Mouse (Mus musculus): ENCODE results near the gene Ptpro. TPM values are rescaled to one million over a fixed set of nuclear protein-coding genes. Genes with fewer than 3 reads are reported as not detected.

The Ptpro gene
- polyA plus RNA-seq, 1 experiment from 2014 or later = 63.5 TPM

- Histone ChIP-seq H3K27me3 (replicated peaks; ENCODE audit: control insufficient read depth, insufficient read depth, low read length) (no peaks in the 10 kb centered on the region), H3K4me3 (replicated peaks; ENCODE audit: low read length) (no peak overlapping the region), H3K9me3 (ENCODE audit: control insufficient read depth, low read length) (no peaks in the 10 kb centered on the region), H3K4me1 (replicated peaks; ENCODE audit: control insufficient read depth, insufficient read depth, low read length) (peaks cover 12% of the 10 kb centered on the region), H3K4me2 (ENCODE audit: low read length) (no peak overlapping the region), H3K36me3 (ENCODE audit: control insufficient read depth, insufficient read depth) (no peaks in the 10 kb centered on the region), H3K9ac (replicated peaks; ENCODE audit: low read depth, low read length) (no peak overlapping the region), H3K27ac (ENCODE audit: low read length) (no peak overlapping the region)
- ATAC-seq = no peak
- 88% methylated on average over 6 of the region's 6 CpGs for WGBS
Observed at GRCm38 (mm10) chr6:137316358-137316757, 64.2 kb downstream of the Ptpro start.

DNA sequence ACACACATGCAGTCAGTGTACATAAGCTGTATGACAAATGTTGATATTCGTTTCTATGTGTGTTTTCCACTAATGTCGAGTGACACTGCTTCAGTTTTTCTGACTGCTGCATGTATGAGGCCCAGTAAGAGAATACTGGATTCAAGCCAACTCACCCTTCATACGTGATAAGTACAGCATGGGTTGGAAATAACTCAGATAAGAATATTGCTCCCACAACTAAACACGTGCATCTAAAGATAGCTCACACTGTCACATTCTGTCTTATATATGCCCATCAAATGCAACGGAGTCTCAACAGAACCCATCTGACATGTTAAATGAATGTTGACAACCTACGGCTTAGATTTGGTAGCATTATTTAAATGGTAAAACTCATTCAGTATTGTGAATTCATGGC is 65.4 kb downstream of the Ptpro start:
- Histone ChIP-seq H3K4me3 (replicated peaks; ENCODE audit: low read length) (no peak overlapping the region), H3K27me3 (replicated peaks; ENCODE audit: control insufficient read depth, insufficient read depth, low read length) (no peaks in the 10 kb centered on the region), H3K4me1 (replicated peaks; ENCODE audit: control insufficient read depth, insufficient read depth, low read length) (peaks cover 12% of the 10 kb centered on the region), H3K27ac (ENCODE audit: low read length) (no peak overlapping the region; the same call in 1 of the 2 replicates), H3K9me3 (ENCODE audit: control insufficient read depth, low read length) (no peaks in the 10 kb centered on the region), H3K4me2 (ENCODE audit: low read length) (no peak overlapping the region), H3K36me3 (ENCODE audit: control insufficient read depth, insufficient read depth) (no peaks in the 10 kb centered on the region), H3K9ac (replicated peaks; ENCODE audit: low read depth, low read length) (no peak overlapping the region)
- WGBS = 67% methylated on average over 6 of the region's 6 CpGs
- peak; percentile 39; the same call in 1 of the 2 replicates for ATAC-seq

GRCm38 (mm10) chr6:137318242-137318861 is 66.2 kb downstream of the Ptpro start:
- Histone ChIP-seq H3K9me3 (ENCODE audit: control insufficient read depth, low read length) (no peaks in the 10 kb centered on the region), H3K4me2 (ENCODE audit: low read length) (no peak overlapping the region), H3K9ac (replicated peaks; ENCODE audit: low read depth, low read length) (no peak overlapping the region), H3K27ac (ENCODE audit: low read length) (peak overlapping the region; percentile 47; the same call in 1 of the 2 replicates), H3K4me3 (replicated peaks; ENCODE audit: low read length) (no peak overlapping the region), H3K36me3 (ENCODE audit: control insufficient read depth, insufficient read depth) (no peaks in the 10 kb centered on the region), H3K27me3 (replicated peaks; ENCODE audit: control insufficient read depth, insufficient read depth, low read length) (no peaks in the 10 kb centered on the region), H3K4me1 (replicated peaks; ENCODE audit: control insufficient read depth, insufficient read depth, low read length) (peaks cover 12% of the 10 kb centered on the region)
- 55% methylated on average over 12 of the region's 12 CpGs for WGBS
- ATAC-seq = peak; percentile 80

DNA sequence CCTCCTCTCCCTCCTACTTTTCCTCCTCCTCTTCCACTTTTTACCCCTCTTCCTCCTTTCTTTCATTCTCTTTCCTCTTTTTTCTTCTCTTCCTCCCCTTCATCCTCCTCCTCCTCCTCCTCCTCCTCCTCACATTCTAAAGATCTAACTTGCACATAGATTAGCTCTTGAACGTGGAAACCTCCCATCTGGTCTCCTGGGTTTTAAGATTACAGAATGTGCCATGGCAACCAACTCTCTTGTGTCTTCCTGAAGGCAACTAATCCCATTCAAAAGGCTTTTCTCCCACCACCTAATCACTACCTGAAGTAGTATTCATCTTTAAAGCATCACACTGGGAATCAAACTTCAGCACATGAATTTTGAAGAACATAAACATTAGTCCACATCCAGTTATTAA is 67.5 kb downstream of the Ptpro start:
- WGBS = 0% methylated on average over 1 of the region's 1 CpGs
- Histone ChIP-seq H3K4me2 (ENCODE audit: low read length) (no peak overlapping the region), H3K4me3 (replicated peaks; ENCODE audit: low read length) (no peak overlapping the region), H3K27me3 (replicated peaks; ENCODE audit: control insufficient read depth, insufficient read depth, low read length) (no peaks in the 10 kb centered on the region), H3K9ac (replicated peaks; ENCODE audit: low read depth, low read length) (no peak overlapping the region), H3K9me3 (ENCODE audit: control insufficient read depth, low read length) (no peaks in the 10 kb centered on the region), H3K4me1 (replicated peaks; ENCODE audit: control insufficient read depth, insufficient read depth, low read length) (peaks cover 12% of the 10 kb centered on the region), H3K36me3 (ENCODE audit: control insufficient read depth, insufficient read depth) (no peaks in the 10 kb centered on the region), H3K27ac (ENCODE audit: low read length) (no peak overlapping the region)
- no peak for ATAC-seq

DNA sequence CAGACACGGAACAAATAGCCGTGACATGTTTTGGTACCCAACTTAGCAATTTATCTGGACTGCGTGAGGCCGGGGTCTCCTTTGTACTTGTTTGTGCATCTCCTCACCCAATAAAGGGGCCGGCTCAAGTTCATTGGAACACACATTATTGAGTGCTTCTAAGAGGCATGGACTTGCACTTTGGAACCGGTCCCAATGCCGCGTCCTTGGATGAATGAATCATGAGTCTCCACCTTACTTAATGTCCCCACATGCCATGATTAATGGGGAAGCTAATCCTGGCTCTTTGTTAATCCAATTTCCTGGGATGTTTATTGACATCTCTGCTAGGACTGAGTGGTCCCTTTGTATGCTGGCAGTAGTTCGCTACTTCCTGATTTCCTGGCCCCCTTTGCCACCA is 75.6 kb downstream of the Ptpro start:
- Histone ChIP-seq H3K27me3 (replicated peaks; ENCODE audit: control insufficient read depth, insufficient read depth, low read length) (no peaks in the 10 kb centered on the region; the same call in 1 of the 2 replicates), H3K36me3 (ENCODE audit: control insufficient read depth, insufficient read depth) (0 out of 2 replicates have a peak, but pooled peaks cover 3% of the 10 kb centered on the region), H3K27ac (ENCODE audit: low read length) (no peak overlapping the region), H3K4me2 (ENCODE audit: low read length) (0 out of 2 replicates have a peak overlapping the region, but pooled peaks have one; percentile 9), H3K4me1 (replicated peaks; ENCODE audit: control insufficient read depth, insufficient read depth, low read length) (peaks cover 6% of the 10 kb centered on the region), H3K4me3 (replicated peaks; ENCODE audit: low read length) (no peak overlapping the region), H3K9ac (replicated peaks; ENCODE audit: low read depth, low read length) (no peak overlapping the region), H3K9me3 (ENCODE audit: control insufficient read depth, low read length) (peaks cover 5% of the 10 kb centered on the region; the same call in 1 of the 2 replicates)
- peak; percentile 50; the same call in 1 of the 2 replicates for ATAC-seq
- whole genome bisulfite sequencing = 17% methylated on average over 9 of the region's 9 CpGs

- no peak overlapping the region for H3K27ac ChIP-seq (ENCODE audit: low read length)
- 70% methylated on average over 4 of the region's 4 CpGs for WGBS
- 0 out of 2 replicates have a peak, but pooled peaks cover 3% of the 10 kb centered on the region for H3K36me3 ChIP-seq (ENCODE audit: control insufficient read depth, insufficient read depth)
- peaks cover 6% of the 10 kb centered on the region; the same call in 1 of the 2 replicates for H3K9me3 ChIP-seq (ENCODE audit: control insufficient read depth, low read length)
- no peak overlapping the region for H3K4me2 ChIP-seq (ENCODE audit: low read length)
- no peaks in the 10 kb centered on the region; the same call in 1 of the 2 replicates for H3K27me3 ChIP-seq (replicated peaks; ENCODE audit: control insufficient read depth, insufficient read depth, low read length)
- no peak overlapping the region for H3K4me3 ChIP-seq (replicated peaks; ENCODE audit: low read length)
- no peak for ATAC-seq
- H3K9ac ChIP-seq (replicated peaks; ENCODE audit: low read depth, low read length) = no peak overlapping the region
- H3K4me1 ChIP-seq (replicated peaks; ENCODE audit: control insufficient read depth, insufficient read depth, low read length) = peaks cover 6% of the 10 kb centered on the region
Observed at GRCm38 (mm10) chr6:137328228-137328627, 76.1 kb downstream of the Ptpro start.

GRCm38 (mm10) chr6:137330782-137331181 is 78.7 kb downstream of the Ptpro start:
- no peak for ATAC-seq
- Histone ChIP-seq H3K4me1 (replicated peaks; ENCODE audit: control insufficient read depth, insufficient read depth, low read length) (peaks cover 6% of the 10 kb centered on the region), H3K4me3 (replicated peaks; ENCODE audit: low read length) (no peak overlapping the region), H3K9ac (replicated peaks; ENCODE audit: low read depth, low read length) (no peak overlapping the region), H3K9me3 (ENCODE audit: control insufficient read depth, low read length) (peaks cover 6% of the 10 kb centered on the region; the same call in 1 of the 2 replicates), H3K4me2 (ENCODE audit: low read length) (no peak overlapping the region), H3K27me3 (replicated peaks; ENCODE audit: control insufficient read depth, insufficient read depth, low read length) (no peaks in the 10 kb centered on the region; the same call in 1 of the 2 replicates), H3K36me3 (ENCODE audit: control insufficient read depth, insufficient read depth) (0 out of 2 replicates have a peak, but pooled peaks cover 3% of the 10 kb centered on the region), H3K27ac (ENCODE audit: low read length) (no peak overlapping the region)
- WGBS = 42% methylated on average over 5 of the region's 5 CpGs

DNA sequence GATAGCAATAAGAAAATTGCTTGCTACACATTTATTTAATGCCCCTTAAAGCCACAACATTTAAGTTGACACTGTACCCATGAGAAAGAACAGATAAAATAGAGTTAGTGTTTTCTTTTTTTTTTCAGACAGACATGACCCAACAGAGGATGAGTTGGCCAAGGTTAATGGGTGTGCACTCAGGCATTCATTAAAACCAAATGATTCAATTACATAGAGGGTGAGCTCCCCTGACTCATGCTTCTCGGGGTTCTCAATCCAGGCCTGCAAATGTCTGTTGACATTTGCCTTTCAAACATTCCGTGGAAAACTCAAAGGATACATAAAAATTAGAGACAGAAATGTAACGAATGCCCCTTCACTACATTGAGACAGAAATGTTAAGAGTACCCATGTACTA is 79.7 kb downstream of the Ptpro start:
- WGBS = 84% methylated on average over 3 of the region's 3 CpGs
- H3K4me1 ChIP-seq (replicated peaks; ENCODE audit: control insufficient read depth, insufficient read depth, low read length) = peaks cover 6% of the 10 kb centered on the region
- H3K4me2 ChIP-seq (ENCODE audit: low read length) = no peak overlapping the region
- ATAC-seq = no peak
- H3K9me3 ChIP-seq (ENCODE audit: control insufficient read depth, low read length) = peaks cover 6% of the 10 kb centered on the region; the same call in 1 of the 2 replicates
- no peak overlapping the region for H3K27ac ChIP-seq (ENCODE audit: low read length)
- no peak overlapping the region for H3K4me3 ChIP-seq (replicated peaks; ENCODE audit: low read length)
- H3K36me3 ChIP-seq (ENCODE audit: control insufficient read depth, insufficient read depth) = 0 out of 2 replicates have a peak, but pooled peaks cover 3% of the 10 kb centered on the region
- H3K9ac ChIP-seq (replicated peaks; ENCODE audit: low read depth, low read length) = no peak overlapping the region
- no peaks in the 10 kb centered on the region; the same call in 1 of the 2 replicates for H3K27me3 ChIP-seq (replicated peaks; ENCODE audit: control insufficient read depth, insufficient read depth, low read length)

DNA sequence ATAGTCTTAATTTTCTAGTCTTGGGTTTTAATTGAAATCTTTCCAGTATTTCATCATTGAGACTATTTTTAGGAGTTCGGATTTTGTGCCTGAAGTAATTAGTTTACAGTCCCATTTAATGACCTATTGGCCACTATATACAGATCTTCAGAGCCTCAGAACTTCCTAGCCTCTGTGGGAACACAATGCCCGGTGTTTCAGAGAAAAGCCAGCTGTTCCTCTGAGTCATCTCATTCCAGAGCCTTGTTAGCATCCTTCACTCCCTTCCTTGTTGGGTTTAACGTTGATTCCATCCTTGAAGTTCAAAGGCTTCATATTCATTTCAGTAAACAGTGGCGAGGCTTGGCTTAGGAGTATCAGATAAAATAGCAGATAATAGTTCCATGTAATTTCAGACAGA is 87.0 kb downstream of the Ptpro start:
- H3K4me3 ChIP-seq (replicated peaks; ENCODE audit: low read length) = no peak overlapping the region
- H3K9ac ChIP-seq (replicated peaks; ENCODE audit: low read depth, low read length) = no peak overlapping the region
- no peaks in the 10 kb centered on the region for H3K27me3 ChIP-seq (replicated peaks; ENCODE audit: control insufficient read depth, insufficient read depth, low read length)
- ATAC-seq = no peak
- 45% methylated on average over 4 of the region's 4 CpGs for WGBS
- H3K9me3 ChIP-seq (ENCODE audit: control insufficient read depth, low read length) = no peaks in the 10 kb centered on the region
- no peak overlapping the region for H3K4me2 ChIP-seq (ENCODE audit: low read length)
- H3K4me1 ChIP-seq (replicated peaks; ENCODE audit: control insufficient read depth, insufficient read depth, low read length) = peaks cover 3% of the 10 kb centered on the region; the same call in 1 of the 2 replicates
- H3K27ac ChIP-seq (ENCODE audit: low read length) = no peak overlapping the region
- no peaks in the 10 kb centered on the region for H3K36me3 ChIP-seq (ENCODE audit: control insufficient read depth, insufficient read depth)
